ENCODE assay signal across 17 mouse cellular contexts in genomic region chr13:31166286-31166685, GRCm38 (mm10).
A peak's percentile ranks its signal among the peaks of the same experiment; 100 is the strongest.
DNase-seq lines count a peak whose midpoint lies in the region; ATAC-seq and TF ChIP-seq lines count a peak whose summit lies in the region.
"Had no signal": no experiment of that assay in that cellular context is flagged by ENCODE, and none has a peak within 500 bp of the region (broad histone marks: within the 10 kb centered on the region; RNA-seq: fewer than 3 reads in every experiment).

No protein-coding gene starts in this region.

- TF ChIP-seq CTCF in lung, embryonic 14.5 days (IDR thresholded peaks at IDR 0.05; ENCODE audit: low read depth): no peak

- no peaks in the 10 kb centered on the region for H3K4me1 ChIP-seq in embryonic facial prominence, embryonic 14.5 days (ENCODE audit: control insufficient read depth, insufficient read depth, low read length)
- no peaks in the 10 kb centered on the region for H3K4me1 ChIP-seq in embryonic facial prominence, embryonic 10.5 days
- H3K4me1 ChIP-seq in lung, embryonic 14.5 days (ENCODE audit: insufficient read depth): peaks cover 7% of the 10 kb centered on the region; the same call in 1 of the 2 replicates
- H3K4me1 ChIP-seq in embryonic facial prominence, embryonic 15.5 days: peaks cover 9% of the 10 kb centered on the region
- H3K4me1 ChIP-seq: heart, embryonic 13.5 days; liver, embryonic 12.5 days had no signal

- 24% methylated on average over 5 of the region's 5 CpGs for WGBS in embryonic facial prominence, embryonic 14.5 days
- WGBS in embryonic facial prominence, embryonic 10.5 days: 77% methylated on average over 5 of the region's 5 CpGs
- 24% methylated on average over 5 of the region's 5 CpGs for WGBS in lung, embryonic 14.5 days
- WGBS in embryonic facial prominence, embryonic 15.5 days: 43% methylated on average over 5 of the region's 5 CpGs

- no peak overlapping the region for H3K4me3 ChIP-seq in embryonic facial prominence, embryonic 14.5 days (ENCODE audit: low read depth, low read length)
- no peak overlapping the region for H3K4me3 ChIP-seq in embryonic facial prominence, embryonic 10.5 days
- H3K4me3 ChIP-seq in lung, embryonic 14.5 days (ENCODE audit: low read depth, low read length): no peak overlapping the region
- H3K4me3 ChIP-seq in embryonic facial prominence, embryonic 15.5 days (replicated peaks): no peak overlapping the region
- H3K4me3 ChIP-seq: heart, embryonic 13.5 days; liver, embryonic 12.5 days; neural tube, embryonic 15.5 days; stomach, embryonic 15.5 days had no signal

- no peaks in the 10 kb centered on the region for H3K36me3 ChIP-seq in embryonic facial prominence, embryonic 14.5 days (ENCODE audit: control insufficient read depth, insufficient read depth, low read length)
- no peaks in the 10 kb centered on the region for H3K36me3 ChIP-seq in embryonic facial prominence, embryonic 10.5 days (replicated peaks)
- H3K36me3 ChIP-seq in lung, embryonic 14.5 days (ENCODE audit: insufficient read depth): no peaks in the 10 kb centered on the region
- H3K36me3 ChIP-seq in embryonic facial prominence, embryonic 15.5 days: no peaks in the 10 kb centered on the region
- H3K36me3 ChIP-seq: heart, embryonic 13.5 days; liver, embryonic 12.5 days; neural tube, embryonic 15.5 days; stomach, embryonic 15.5 days had no signal

- DNase-seq in embryonic facial prominence, embryonic 14.5 days (ENCODE audit: low spot score): peak; percentile 81
- no peak for DNase-seq in embryonic facial prominence, embryonic 10.5 days (ENCODE audit: low spot score)
- DNase-seq in lung, embryonic 14.5 days: peak; percentile 79
- DNase-seq in lung, adult 18-20 months: no peak
- peak; percentile 89 for DNase-seq in 3T3-L1 (ENCODE audit: low read depth, low spot score)
- DNase-seq in retina, postnatal 1 day: no peak
- DNase-seq: forebrain, postnatal 0 days; heart, postnatal 36 days; kidney, adult 18-20 months; thymus, adult 2 months had no signal

- peak; percentile 26; the same call in 1 of the 2 replicates for ATAC-seq in embryonic facial prominence, embryonic 14.5 days (ENCODE audit: low read depth)
- ATAC-seq in lung, embryonic 14.5 days (ENCODE audit: insufficient read depth): peak; percentile 63
- ATAC-seq in embryonic facial prominence, embryonic 15.5 days (ENCODE audit: insufficient number of reproducible peaks, low FRiP score, low TSS enrichment, low read depth): 0 out of 2 replicates have a peak, but pooled peaks have one; percentile 29
- ATAC-seq: forebrain, postnatal 0 days; liver, embryonic 12.5 days had no signal

- H3K27ac ChIP-seq in embryonic facial prominence, embryonic 14.5 days (replicated peaks; ENCODE audit: low read depth, low read length): no peak overlapping the region
- H3K27ac ChIP-seq in embryonic facial prominence, embryonic 10.5 days (replicated peaks): no peak overlapping the region
- peak overlapping the region; percentile 18; the same call in 1 of the 2 replicates for H3K27ac ChIP-seq in lung, embryonic 14.5 days (ENCODE audit: low read depth)
- no peak overlapping the region for H3K27ac ChIP-seq in embryonic facial prominence, embryonic 15.5 days (replicated peaks)
- H3K27ac ChIP-seq: heart, embryonic 13.5 days; liver, embryonic 12.5 days; macrophage; neural tube, embryonic 15.5 days; stomach, embryonic 15.5 days had no signal

- no peaks in the 10 kb centered on the region for H3K9me3 ChIP-seq in embryonic facial prominence, embryonic 14.5 days (ENCODE audit: control insufficient read depth, low read length)
- H3K9me3 ChIP-seq in embryonic facial prominence, embryonic 10.5 days: no peaks in the 10 kb centered on the region
- H3K9me3 ChIP-seq in lung, embryonic 14.5 days (ENCODE audit: low read depth, low read length): no peaks in the 10 kb centered on the region
- no peaks in the 10 kb centered on the region for H3K9me3 ChIP-seq in embryonic facial prominence, embryonic 15.5 days (replicated peaks)
- H3K9me3 ChIP-seq: heart, embryonic 13.5 days; liver, embryonic 12.5 days; neural tube, embryonic 15.5 days; stomach, embryonic 15.5 days had no signal

- H3K4me2 ChIP-seq in embryonic facial prominence, embryonic 14.5 days (ENCODE audit: low read depth, low read length): no peak overlapping the region
- no peak overlapping the region for H3K4me2 ChIP-seq in lung, embryonic 14.5 days
- H3K4me2 ChIP-seq in embryonic facial prominence, embryonic 15.5 days (replicated peaks): no peak overlapping the region
- H3K4me2 ChIP-seq: heart, embryonic 13.5 days; liver, embryonic 12.5 days; midbrain, embryonic 11.5 days; neural tube, embryonic 15.5 days; stomach, embryonic 15.5 days had no signal

- H3K27me3 ChIP-seq in embryonic facial prominence, embryonic 14.5 days (replicated peaks; ENCODE audit: control insufficient read depth, insufficient read depth, low read length): no peaks in the 10 kb centered on the region
- no peaks in the 10 kb centered on the region for H3K27me3 ChIP-seq in embryonic facial prominence, embryonic 10.5 days (replicated peaks; ENCODE audit: low read depth, poor library complexity, severe bottlenecking)
- no peaks in the 10 kb centered on the region for H3K27me3 ChIP-seq in lung, embryonic 14.5 days (ENCODE audit: insufficient read depth, low read length)
- H3K27me3 ChIP-seq in embryonic facial prominence, embryonic 15.5 days: no peaks in the 10 kb centered on the region
- H3K27me3 ChIP-seq: heart, embryonic 13.5 days; liver, embryonic 12.5 days; neural tube, embryonic 15.5 days; stomach, embryonic 15.5 days had no signal

- H3K9ac ChIP-seq in embryonic facial prominence, embryonic 14.5 days (ENCODE audit: low read depth, low read length): no peak overlapping the region
- H3K9ac ChIP-seq in lung, embryonic 14.5 days: no peak overlapping the region
- no peak overlapping the region for H3K9ac ChIP-seq in embryonic facial prominence, embryonic 15.5 days
- H3K9ac ChIP-seq: forebrain, postnatal 0 days; heart, embryonic 13.5 days; liver, embryonic 12.5 days; neural tube, embryonic 15.5 days; stomach, embryonic 15.5 days had no signal

Comparison
In these comparisons a context has a peak if more than half of its experiments do, and no peak if none do; other contexts are left out.
1. DNase-seq: peak in embryonic facial prominence, embryonic 14.5 days (single experiment), lung, embryonic 14.5 days (single experiment) and 3T3-L1 (single experiment); none in embryonic facial prominence, embryonic 10.5 days (single experiment), lung, adult 18-20 months (0 of 2) and retina, postnatal 1 day (single experiment).
2. Peak in every context shown above with its lines, with median percentiles within 50 percentile points of each other: ATAC-seq.